Mouse (Mus musculus): Measurements from ENCODE around the gene Aqp1. TPM values are rescaled to one million over a fixed set of nuclear protein-coding genes. Genes with fewer than 3 reads are reported as not detected.

The Aqp1 gene
- polyA plus RNA-seq, 1 experiment from 2014 or later: 2.9 TPM

DNA sequence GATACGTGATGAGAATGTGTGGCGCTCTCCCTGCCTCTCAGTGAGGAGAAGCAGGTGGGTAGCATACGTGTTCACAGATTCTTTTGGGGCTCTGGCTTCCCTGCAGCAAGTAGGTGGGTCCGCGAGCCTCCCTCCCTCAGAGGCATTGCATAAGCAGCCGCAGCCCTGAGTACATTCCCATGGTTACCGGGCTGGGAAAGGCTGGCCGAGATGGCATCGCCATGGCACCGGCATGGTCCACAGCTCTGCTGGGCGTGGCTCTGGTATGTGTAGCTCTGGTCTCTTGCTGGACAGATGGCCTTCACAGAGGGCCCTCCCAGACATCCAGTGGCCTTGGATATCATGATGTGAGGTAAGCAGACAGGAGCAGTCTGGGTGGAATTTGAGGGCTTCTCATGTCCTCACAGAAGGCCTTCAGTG is 60.4 kb downstream of the Aqp1 start:
- no peaks in the 10 kb centered on the region for H3K36me3 ChIP-seq (ENCODE audit: control insufficient read depth, insufficient read depth, low read length)
- no peak overlapping the region for H3K4me3 ChIP-seq (ENCODE audit: low read depth, low read length)
- WGBS: 57% methylated on average over 11 of the region's 11 CpGs
- peaks cover 53% of the 10 kb centered on the region for H3K4me1 ChIP-seq (ENCODE audit: control insufficient read depth, insufficient read depth, low read length)
- no peak overlapping the region for H3K9ac ChIP-seq (ENCODE audit: low read length)
- DNase-seq (ENCODE audit: low spot score) (peak; percentile 68), ATAC-seq (0 out of 2 replicates have a peak, but pooled peaks have one; percentile 30)
- no peaks in the 10 kb centered on the region for H3K9me3 ChIP-seq (replicated peaks; ENCODE audit: control insufficient read depth, low read length)
- H3K4me2 ChIP-seq (ENCODE audit: low read length): no peak overlapping the region
- no peaks in the 10 kb centered on the region for H3K27me3 ChIP-seq (replicated peaks; ENCODE audit: control insufficient read depth, insufficient read depth, low read length)
- 0 out of 2 replicates have a peak overlapping the region, but pooled peaks have one; percentile 41 for H3K27ac ChIP-seq (ENCODE audit: low read depth, low read length)

Small RNA genes lying within 50 kb of the gene (microRNA-seq; reads per million reads assigned to microRNA genes)
- gene Gm25458: not detected

Other genes starting within 250 kb of the Aqp1 start
- 0.50 and 0.62 TPM in 2 replicates for gene Crhr2, start 203.4 kb upstream of the Aqp1 start, polyA plus RNA-seq (2014; fragmentation: Nextera tagmentation; extraction: Ambion mirVana)
- gene Inmt, start 161.4 kb upstream of the Aqp1 start, polyA plus RNA-seq (2014; fragmentation: Nextera tagmentation; extraction: Ambion mirVana): 0.21 TPM in 1 of 2 replicates, not detected in the other
- 15.8 and 18.6 TPM in 2 replicates for gene Mindy4, start 133.0 kb upstream of the Aqp1 start, polyA plus RNA-seq (2014; fragmentation: Nextera tagmentation; extraction: Ambion mirVana)
- gene Ghrhr, start 39.9 kb downstream of the Aqp1 start, polyA plus RNA-seq (2014; fragmentation: Nextera tagmentation; extraction: Ambion mirVana): not detected in 2 replicates
- gene Adcyap1r1, start 115.5 kb downstream of the Aqp1 start, polyA plus RNA-seq (2014; fragmentation: Nextera tagmentation; extraction: Ambion mirVana): 25.8 and 30.7 TPM in 2 replicates